Mouse (Mus musculus) kidney, postnatal 0 days (tissue): ENCODE data around the gene Pigl. TPM values are rescaled to one million over a fixed set of nuclear protein-coding genes. Genes with fewer than 3 reads are reported as not detected.

Experiments used
- ATAC-seq: fragments of 200-750 bp; cut with Nextera tagmentation; replicated peaks from 2 replicates; pipeline ENCODE4 v1.8.0; 2017; ENCODE audit warnings: low read depth, moderate number of reproducible peaks, moderate TSS enrichment, moderate library complexity; ENCODE audit not compliant: low FRiP score
- DNase-seq: peaks from one replicate; pipeline ENCODE4 v3.0.0-alpha.2; 2016; ENCODE audit warnings: low spot score
- H3K27ac ChIP-seq: fragments of 300-500 bp; sonication (generic); 2 replicates; pipeline ENCODE4 v1.5.1; 2014; ENCODE audit warnings: mild to moderate bottlenecking
- H3K27me3 ChIP-seq: fragments of 300-500 bp; sonication (generic); 2 replicates; pipeline ENCODE4 v1.6.1; 2014; ENCODE audit warnings: low read length, mixed read lengths; ENCODE audit not compliant: insufficient read depth
- H3K36me3 ChIP-seq: fragments of 300-500 bp; sonication (generic); 2 replicates; pipeline ENCODE4 v1.6.1; 2014; ENCODE audit warnings: low read length, mixed read lengths; ENCODE audit not compliant: insufficient read depth
- H3K4me1 ChIP-seq: fragments of 300-500 bp; sonication (generic); replicated peaks from 2 replicates; pipeline ENCODE4 v1.6.1; 2014; ENCODE audit warnings: antibody characterized with exemption, low read length, mixed read lengths; ENCODE audit not compliant: insufficient read depth
- H3K4me2 ChIP-seq: fragments of 300-500 bp; sonication (generic); 2 replicates; pipeline ENCODE4 v1.6.1; 2014; ENCODE audit warnings: mild to moderate bottlenecking, low read length, moderate library complexity, mixed read lengths
- H3K4me3 ChIP-seq: fragments of 300-500 bp; sonication (generic); replicated peaks from 2 replicates; pipeline ENCODE4 v1.5.1; 2014; ENCODE audit warnings: low read depth, low read length
- H3K9ac ChIP-seq: fragments of 300-500 bp; sonication (generic); 2 replicates; pipeline ENCODE4 v1.6.1; 2014; ENCODE audit warnings: low read depth, low read length
- H3K9me3 ChIP-seq: fragments of 300-500 bp; sonication (generic); replicated peaks from 2 replicates; pipeline ENCODE4 v1.6.1; 2016; ENCODE audit warnings: low read length, inconsistent platforms, mixed read lengths
- CTCF ChIP-seq: IDR thresholded peaks from 2 replicates; pipeline ENCODE4 v1.5.1; 2016; ENCODE audit warnings: antibody characterized with exemption, low read depth, mild to moderate bottlenecking, moderate library complexity
- WGBS: fragments of 180-500 bp; shearing (Covaris S2); extraction: QIAGEN DNeasy Blood & Tissue Kit; methylation state at CpG from one replicate; pipeline ENCODE4 v1.1.7; 2014; 5-methylcytosine and 5-hydroxymethylcytosine counted together
- polyA plus RNA-seq: library from polyadenylated mRNA; unstranded; fragments of >200 nt; fragmentation: Nextera tagmentation; extraction: Ambion mirVana; gene quantifications from 2 replicates; pipeline ENCODE4 v1.2.1, GENCODE M21; 2015

Gene Pigl
- polyA plus RNA-seq, 1 experiment from 2014 or later: 8.3 TPM

DNA sequence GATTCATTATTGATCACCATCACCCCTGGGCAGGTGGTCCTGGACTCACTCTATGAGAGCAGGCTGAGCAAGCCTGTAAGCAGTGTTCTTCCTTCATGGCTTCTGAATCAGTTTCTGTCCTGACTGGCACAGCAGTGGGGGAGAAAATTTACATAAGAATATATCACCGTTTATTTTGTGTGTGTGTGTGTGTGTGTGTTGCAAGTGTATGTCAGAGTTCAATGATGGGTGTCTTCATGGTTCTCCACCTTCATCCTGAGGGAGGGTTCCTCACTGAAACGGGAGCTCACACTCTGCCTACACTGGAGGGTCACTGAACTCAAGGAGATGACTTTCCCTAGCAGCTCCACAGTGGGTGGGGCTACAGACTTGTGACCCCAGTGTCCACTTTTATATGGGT is 82.7 kb downstream of the Pigl start:
- H3K4me1 ChIP-seq: no peaks in the 10 kb centered on the region
- H3K36me3 ChIP-seq: no peaks in the 10 kb centered on the region

DNA sequence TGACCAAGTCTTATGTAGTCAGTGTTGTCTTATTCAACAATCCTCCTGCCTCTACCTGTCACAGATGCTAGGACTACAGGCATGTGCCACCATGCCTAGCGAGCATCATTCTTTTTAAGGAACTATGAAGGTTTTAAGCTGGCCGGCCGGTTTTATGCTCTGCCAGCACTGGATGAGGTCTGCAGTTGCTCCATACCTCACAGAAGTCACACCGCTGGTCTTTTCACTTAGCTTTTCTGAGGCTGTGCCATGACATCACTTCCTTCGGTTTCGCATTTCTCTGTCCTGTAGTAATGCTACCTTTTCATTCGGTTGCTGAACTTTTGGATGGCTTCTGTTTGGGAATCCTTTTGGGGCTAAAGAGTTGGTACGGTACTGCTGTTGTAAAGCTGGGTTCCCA is 83.3 kb downstream of the Pigl start:
- Histone ChIP-seq H3K4me1 (no peaks in the 10 kb centered on the region), H3K27ac (no peak overlapping the region), H3K9ac (no peak overlapping the region), H3K4me3 (no peak overlapping the region), H3K9me3 (no peaks in the 10 kb centered on the region), H3K36me3 (no peaks in the 10 kb centered on the region), H3K4me2 (no peak overlapping the region), H3K27me3 (no peaks in the 10 kb centered on the region)
- ATAC-seq (no peak), DNase-seq (no peak)
- WGBS: 73% methylated on average over 8 of the region's 8 CpGs
- TF ChIP-seq CTCF: no peak

More for the DNA sequence above, 82.7 kb downstream of the Pigl start:
- DNase-seq: no peak
- Histone ChIP-seq H3K27ac (no peak overlapping the region), H3K27me3 (no peaks in the 10 kb centered on the region), H3K4me2 (no peak overlapping the region), H3K9me3 (no peaks in the 10 kb centered on the region), H3K9ac (no peak overlapping the region), H3K4me3 (no peak overlapping the region)
- no peak for TF ChIP-seq CTCF
- ATAC-seq: no peak
- 46% methylated on average over 2 of the region's 2 CpGs for WGBS

GRCm38 (mm10) chr11:62543991-62544390 is 85.7 kb downstream of the Pigl start:
- no peak for ATAC-seq
- no peak overlapping the region for H3K9ac ChIP-seq
- no peak for TF ChIP-seq CTCF
- no peaks in the 10 kb centered on the region for H3K36me3 ChIP-seq
- H3K4me2 ChIP-seq: no peak overlapping the region
- H3K4me3 ChIP-seq: no peak overlapping the region
- no peak for DNase-seq
- no peaks in the 10 kb centered on the region for H3K9me3 ChIP-seq
- H3K4me1 ChIP-seq: no peaks in the 10 kb centered on the region
- H3K27ac ChIP-seq: no peak overlapping the region
- WGBS: 88% methylated on average over 3 of the region's 3 CpGs
- no peaks in the 10 kb centered on the region for H3K27me3 ChIP-seq

DNA sequence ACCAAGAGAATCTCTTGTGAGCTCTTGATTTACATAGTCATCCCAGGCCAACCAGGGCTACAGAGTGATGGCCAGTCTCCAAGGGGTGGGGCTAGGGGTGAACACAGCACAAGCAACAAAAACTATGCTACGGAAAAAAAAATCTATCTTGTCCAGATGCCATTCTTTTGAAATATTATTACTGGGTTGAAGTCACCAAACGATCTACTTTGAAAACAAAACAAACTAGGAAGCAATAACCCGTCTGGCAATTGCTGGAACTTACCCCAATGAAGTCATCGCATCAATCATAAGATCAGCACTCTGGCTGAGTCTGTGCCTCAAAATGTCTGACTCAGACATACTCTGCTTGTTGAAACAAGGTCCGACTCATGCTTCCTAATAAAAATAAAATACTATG is 91.5 kb downstream of the Pigl start:
- Histone ChIP-seq H3K36me3 (peaks cover 9% of the 10 kb centered on the region; the same call in 1 of the 2 replicates), H3K4me3 (peak overlapping the region; percentile 41), H3K27ac (peak overlapping the region; percentile 99), H3K9me3 (no peaks in the 10 kb centered on the region), H3K4me2 (peak overlapping the region; percentile 95), H3K27me3 (no peaks in the 10 kb centered on the region), H3K4me1 (peaks cover 19% of the 10 kb centered on the region; the same call in 1 of the 2 replicates), H3K9ac (peak overlapping the region; percentile 95)
- 8% methylated on average over 5 of the region's 5 CpGs for WGBS
- DNase-seq (peak; percentile 82), ATAC-seq (no peak)
- no peak for TF ChIP-seq CTCF

DNA sequence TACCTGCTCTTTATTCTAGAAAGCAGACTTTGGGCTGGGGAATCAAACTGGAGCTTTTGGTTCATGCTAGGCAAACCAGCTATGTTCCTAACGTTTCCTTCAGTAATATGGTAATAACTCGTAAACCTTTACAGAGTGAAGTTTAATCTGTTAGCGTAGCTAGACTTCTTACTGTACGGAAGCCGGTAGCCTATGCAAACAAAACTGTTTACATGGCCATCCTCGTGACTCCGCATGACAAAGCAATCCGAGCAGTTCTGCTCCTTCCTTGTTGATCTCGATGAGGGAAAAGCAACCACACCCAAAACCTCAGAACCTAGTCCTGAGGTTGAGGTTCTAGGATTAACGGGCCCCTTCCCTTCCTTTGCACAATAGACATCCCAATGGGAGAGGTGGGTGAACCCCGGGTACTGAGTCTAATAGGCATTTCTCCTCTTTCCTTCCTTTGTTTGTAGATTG is 92.0 kb downstream of the Pigl start:
- no peaks in the 10 kb centered on the region for H3K9me3 ChIP-seq
- peak; percentile 86 for DNase-seq
- H3K9ac ChIP-seq: peak overlapping the region; percentile 95
- peaks cover 24% of the 10 kb centered on the region for H3K4me1 ChIP-seq
- H3K4me3 ChIP-seq: peak overlapping the region; percentile 41
- peak overlapping the region; percentile 99 for H3K27ac ChIP-seq
- H3K4me2 ChIP-seq: peak overlapping the region; percentile 95
- ATAC-seq: peak; percentile 15; the same call in 1 of the 2 replicates
- 0% methylated on average over 11 of the region's 11 CpGs for WGBS
- H3K36me3 ChIP-seq: peaks cover 9% of the 10 kb centered on the region; the same call in 1 of the 2 replicates
- H3K27me3 ChIP-seq: no peaks in the 10 kb centered on the region
- TF ChIP-seq CTCF: no peak

DNA sequence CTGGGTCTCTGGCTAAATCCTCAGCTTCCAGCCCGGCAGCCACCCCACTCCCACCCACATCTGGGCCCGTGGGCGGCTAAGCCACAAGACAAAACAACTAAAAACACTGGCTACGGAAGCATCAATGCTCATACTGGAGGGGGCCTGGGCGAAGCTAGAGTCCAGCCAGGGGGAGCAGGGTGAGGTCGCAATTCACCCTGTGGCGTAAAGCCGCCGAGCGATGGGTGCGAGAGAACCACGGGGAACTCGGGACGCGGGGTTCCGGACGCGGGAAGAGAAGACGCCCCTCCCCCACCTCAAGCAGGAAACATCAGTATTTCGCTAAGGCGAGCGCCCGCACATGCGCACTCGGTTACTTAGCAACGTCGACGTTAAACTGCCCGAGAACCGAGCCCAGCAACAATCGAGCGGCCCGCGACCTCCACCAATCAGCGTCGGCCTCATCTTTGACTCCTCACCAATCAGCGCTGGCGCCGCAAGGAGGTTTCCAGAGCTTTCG is 92.5 kb downstream of the Pigl start, which contains the start of gene Ubb:
Ubb (plus strand) TSS at position 445 of the 499 bp plus-strand sequence.
- H3K36me3 ChIP-seq: peaks cover 9% of the 10 kb centered on the region; the same call in 1 of the 2 replicates
- H3K4me1 ChIP-seq: peaks cover 24% of the 10 kb centered on the region
- peak; percentile 100 for DNase-seq
- TF ChIP-seq CTCF: no peak; the same call in 1 of the 2 replicates
- H3K4me3 ChIP-seq: peak within 1 kb of the TSS; percentile 41
- under 1% methylated on average over 40 of the region's 40 CpGs for WGBS
- peak; percentile 94 for ATAC-seq
- peak within 1 kb of the TSS; percentile 99 for H3K27ac ChIP-seq
- peak within 1 kb of the TSS; percentile 95 for H3K4me2 ChIP-seq
- H3K9ac ChIP-seq: peak within 1 kb of the TSS; percentile 95
- H3K27me3 ChIP-seq: no peaks in the 10 kb centered on the region
- H3K9me3 ChIP-seq: no peaks in the 10 kb centered on the region
